Mouse (Mus musculus) cerebellum, adult 2 months (tissue): ENCODE measurements around the gene Ntm.

Experiments used
- CTCF ChIP-seq: fragments of 200-500 bp; IDR thresholded peaks from 2 replicates; pipeline ENCODE4 v1.5.1; 2011; ENCODE audit warnings: low read depth, mild to moderate bottlenecking, control low read depth, low read length, moderate library complexity, borderline replicate concordance; ENCODE audit not compliant: insufficient read depth
- POLR2A ChIP-seq: fragments of 200-500 bp; IDR thresholded peaks from 2 replicates; pipeline ENCODE4 v1.6.1; 2011; ENCODE audit warnings: low read length, control low read depth, borderline replicate concordance; ENCODE audit not compliant: insufficient read depth

DNA sequence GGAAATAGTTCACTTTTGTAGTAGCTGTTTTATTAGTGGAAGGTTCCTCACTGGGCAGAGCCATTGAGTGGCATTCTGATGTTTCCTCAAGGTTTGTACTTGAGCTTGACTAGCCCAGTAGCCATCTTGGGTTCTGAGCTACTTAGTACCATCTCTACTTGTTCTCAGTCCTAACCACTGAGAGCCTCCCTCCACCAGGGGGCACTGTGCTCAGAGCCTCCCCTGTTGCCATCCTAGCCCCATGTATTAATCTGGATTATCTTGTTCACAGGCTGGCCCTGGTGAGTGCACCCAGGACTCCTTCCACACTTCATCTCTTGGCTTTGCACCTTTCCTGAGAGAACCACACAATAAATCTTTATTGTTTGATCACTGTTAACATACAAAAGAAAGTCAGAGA is 555.0 kb downstream of the Ntm start:
- TF ChIP-seq CTCF: peak; percentile 48; the same call in 1 of the 2 replicates
- no peak for TF ChIP-seq POLR2A
